Mouse (Mus musculus): ENCODE measurements around the gene Efcab6. TPM values are rescaled to one million over a fixed set of nuclear protein-coding genes. Genes with fewer than 3 reads are reported as not detected.
A peak's percentile ranks its signal among the peaks of the same experiment; 100 is the strongest.

The Efcab6 gene
- polyA plus RNA-seq, 1 experiment: not detected

- H3K4me3 ChIP-seq (ENCODE audit: low read depth, low read length): no peak overlapping the region
- no peak overlapping the region for H3K27ac ChIP-seq (ENCODE audit: insufficient read depth, low read length)
- no peak for TF ChIP-seq POLR2A (IDR thresholded peaks at IDR 0.05; ENCODE audit: insufficient read depth, low read length)
- TF ChIP-seq EP300 (IDR thresholded peaks at IDR 0.05; ENCODE audit: insufficient read depth, low read depth, low read length): no peak
- TF ChIP-seq CTCF (IDR thresholded peaks at IDR 0.05; ENCODE audit: low read depth, low read length): peak; percentile 84
- no peaks in the 10 kb centered on the region for H3K27me3 ChIP-seq (ENCODE audit: control insufficient read depth, insufficient read depth, low read length, poor library complexity, severe bottlenecking)
- no peak overlapping the region for H3K9ac ChIP-seq (ENCODE audit: low read depth, poor library complexity, severe bottlenecking)
- no peaks in the 10 kb centered on the region for H3K9me3 ChIP-seq (replicated peaks; ENCODE audit: control insufficient read depth, insufficient read depth, low read length, poor library complexity, severe bottlenecking)
- H3K36me3 ChIP-seq (ENCODE audit: control insufficient read depth, insufficient read depth, low read length, poor library complexity, severe bottlenecking): no peaks in the 10 kb centered on the region
- no peaks in the 10 kb centered on the region for H3K4me1 ChIP-seq (ENCODE audit: control insufficient read depth, insufficient read depth, low read length)
These were observed 11.3 kb downstream of the Efcab6 start for GRCm38 (mm10) chr15:84053859-84054258.

- TF ChIP-seq EP300 (IDR thresholded peaks at IDR 0.05; ENCODE audit: insufficient read depth, low read depth, low read length): no peak
- Histone ChIP-seq H3K9ac (ENCODE audit: low read depth, poor library complexity, severe bottlenecking) (no peak overlapping the region), H3K36me3 (ENCODE audit: control insufficient read depth, insufficient read depth, low read length, poor library complexity, severe bottlenecking) (no peaks in the 10 kb centered on the region), H3K27me3 (ENCODE audit: control insufficient read depth, insufficient read depth, low read length, poor library complexity, severe bottlenecking) (no peaks in the 10 kb centered on the region), H3K9me3 (replicated peaks; ENCODE audit: control insufficient read depth, insufficient read depth, low read length, poor library complexity, severe bottlenecking) (no peaks in the 10 kb centered on the region), H3K4me1 (ENCODE audit: control insufficient read depth, insufficient read depth, low read length) (no peaks in the 10 kb centered on the region), H3K27ac (ENCODE audit: insufficient read depth, low read length) (no peak overlapping the region), H3K4me3 (ENCODE audit: low read depth, low read length) (no peak overlapping the region)
These were observed 11.9 kb downstream of the Efcab6 start for GRCm38 (mm10) chr15:84053240-84053639.

- TF ChIP-seq POLR2A (IDR thresholded peaks at IDR 0.05; ENCODE audit: insufficient read depth, low read length) (no peak), CTCF (IDR thresholded peaks at IDR 0.05; ENCODE audit: low read depth, low read length) (no peak), EP300 (IDR thresholded peaks at IDR 0.05; ENCODE audit: insufficient read depth, low read depth, low read length) (no peak)
- Histone ChIP-seq H3K9ac (ENCODE audit: low read depth, poor library complexity, severe bottlenecking) (no peak overlapping the region), H3K4me1 (ENCODE audit: control insufficient read depth, insufficient read depth, low read length) (no peaks in the 10 kb centered on the region), H3K36me3 (ENCODE audit: control insufficient read depth, insufficient read depth, low read length, poor library complexity, severe bottlenecking) (no peaks in the 10 kb centered on the region), H3K27me3 (ENCODE audit: control insufficient read depth, insufficient read depth, low read length, poor library complexity, severe bottlenecking) (no peaks in the 10 kb centered on the region), H3K27ac (ENCODE audit: insufficient read depth, low read length) (no peak overlapping the region), H3K9me3 (replicated peaks; ENCODE audit: control insufficient read depth, insufficient read depth, low read length, poor library complexity, severe bottlenecking) (no peaks in the 10 kb centered on the region), H3K4me3 (ENCODE audit: low read depth, low read length) (no peak overlapping the region)
These were observed 12.8 kb downstream of the Efcab6 start for GRCm38 (mm10) chr15:84052390-84052789.

- Histone ChIP-seq H3K9ac (ENCODE audit: low read depth, poor library complexity, severe bottlenecking) (no peak overlapping the region), H3K9me3 (replicated peaks; ENCODE audit: control insufficient read depth, insufficient read depth, low read length, poor library complexity, severe bottlenecking) (peaks cover 2% of the 10 kb centered on the region; the same call in 1 of the 2 replicates), H3K27ac (ENCODE audit: insufficient read depth, low read length) (no peak overlapping the region), H3K36me3 (ENCODE audit: control insufficient read depth, insufficient read depth, low read length, poor library complexity, severe bottlenecking) (no peaks in the 10 kb centered on the region), H3K4me1 (ENCODE audit: control insufficient read depth, insufficient read depth, low read length) (no peaks in the 10 kb centered on the region), H3K27me3 (ENCODE audit: control insufficient read depth, insufficient read depth, low read length, poor library complexity, severe bottlenecking) (no peaks in the 10 kb centered on the region), H3K4me3 (ENCODE audit: low read depth, low read length) (no peak overlapping the region)
- no peak for TF ChIP-seq EP300 (IDR thresholded peaks at IDR 0.05; ENCODE audit: insufficient read depth, low read depth, low read length)
- no peak for TF ChIP-seq CTCF (IDR thresholded peaks at IDR 0.05; ENCODE audit: low read depth, low read length)
- TF ChIP-seq POLR2A (IDR thresholded peaks at IDR 0.05; ENCODE audit: insufficient read depth, low read length): no peak
These were observed 15.6 kb downstream of the Efcab6 start for GRCm38 (mm10) chr15:84049570-84049969.

- H3K27ac ChIP-seq (ENCODE audit: insufficient read depth, low read length): no peak overlapping the region
- no peak overlapping the region for H3K4me3 ChIP-seq (ENCODE audit: low read depth, low read length)
- H3K27me3 ChIP-seq (ENCODE audit: control insufficient read depth, insufficient read depth, low read length, poor library complexity, severe bottlenecking): no peaks in the 10 kb centered on the region
- no peaks in the 10 kb centered on the region for H3K4me1 ChIP-seq (ENCODE audit: control insufficient read depth, insufficient read depth, low read length)
- H3K36me3 ChIP-seq (ENCODE audit: control insufficient read depth, insufficient read depth, low read length, poor library complexity, severe bottlenecking): no peaks in the 10 kb centered on the region
- H3K9me3 ChIP-seq (replicated peaks; ENCODE audit: control insufficient read depth, insufficient read depth, low read length, poor library complexity, severe bottlenecking): peaks cover 4% of the 10 kb centered on the region; the same call in 1 of the 2 replicates
- TF ChIP-seq CTCF (IDR thresholded peaks at IDR 0.05; ENCODE audit: low read depth, low read length) (no peak), POLR2A (IDR thresholded peaks at IDR 0.05; ENCODE audit: insufficient read depth, low read length) (no peak), EP300 (IDR thresholded peaks at IDR 0.05; ENCODE audit: insufficient read depth, low read depth, low read length) (no peak)
- H3K9ac ChIP-seq (ENCODE audit: low read depth, poor library complexity, severe bottlenecking): no peak overlapping the region
These were observed 19.6 kb downstream of the Efcab6 start for GRCm38 (mm10) chr15:84045562-84045961.

- Histone ChIP-seq H3K4me3 (ENCODE audit: low read depth, low read length) (no peak overlapping the region), H3K4me1 (ENCODE audit: control insufficient read depth, insufficient read depth, low read length) (no peaks in the 10 kb centered on the region), H3K9me3 (replicated peaks; ENCODE audit: control insufficient read depth, insufficient read depth, low read length, poor library complexity, severe bottlenecking) (no peaks in the 10 kb centered on the region), H3K9ac (ENCODE audit: low read depth, poor library complexity, severe bottlenecking) (no peak overlapping the region), H3K36me3 (ENCODE audit: control insufficient read depth, insufficient read depth, low read length, poor library complexity, severe bottlenecking) (no peaks in the 10 kb centered on the region), H3K27me3 (ENCODE audit: control insufficient read depth, insufficient read depth, low read length, poor library complexity, severe bottlenecking) (no peaks in the 10 kb centered on the region), H3K27ac (ENCODE audit: insufficient read depth, low read length) (no peak overlapping the region)
- TF ChIP-seq CTCF (IDR thresholded peaks at IDR 0.05; ENCODE audit: low read depth, low read length) (no peak), EP300 (IDR thresholded peaks at IDR 0.05; ENCODE audit: insufficient read depth, low read depth, low read length) (no peak), POLR2A (IDR thresholded peaks at IDR 0.05; ENCODE audit: insufficient read depth, low read length) (no peak)
These were observed 28.1 kb downstream of the Efcab6 start for GRCm38 (mm10) chr15:84037067-84037466.

Measured in ES-Bruce4 (cell line).